Mouse (Mus musculus): ENCODE results near the gene Dnase1l1. TPM values are rescaled to one million over a fixed set of nuclear protein-coding genes. Genes with fewer than 3 reads are reported as not detected.

Dnase1l1 gene
- total RNA-seq, 2 experiments from 2014 or later = 13.2 to 17.5 TPM

DNA sequence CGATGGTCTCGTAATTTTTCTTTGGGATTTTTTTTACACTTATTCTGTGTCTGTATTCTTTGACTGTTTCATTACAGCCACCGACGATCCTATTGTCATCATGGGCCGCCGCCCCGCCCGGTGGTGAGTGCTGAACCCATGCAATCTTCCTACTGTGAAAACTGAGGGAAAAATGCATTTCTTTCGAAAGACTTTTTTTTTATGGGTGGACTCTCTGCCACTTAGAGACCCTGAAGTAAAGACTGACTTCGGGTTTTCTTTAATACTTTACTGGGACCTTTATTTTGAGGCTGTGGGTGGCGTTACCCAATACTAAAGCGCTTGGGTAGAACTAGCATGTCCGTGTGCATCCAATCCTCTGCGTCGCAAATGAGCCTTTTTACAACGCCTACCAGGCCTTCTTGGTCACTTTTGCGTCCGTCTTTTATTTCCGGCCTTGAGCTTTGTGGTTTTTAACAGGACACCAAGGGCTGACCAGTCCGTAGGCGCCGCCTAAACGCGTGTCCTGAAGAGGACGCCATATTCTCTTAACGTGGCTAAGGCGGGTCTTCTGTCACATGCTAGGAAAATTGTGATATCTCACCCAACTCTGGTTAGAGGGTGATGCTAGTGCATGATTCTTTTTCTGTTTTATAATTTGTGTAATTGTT, 11.1 kb downstream of the Dnase1l1 start:
- intact Hi-C loops (cut with DNase I) = no loop called here
- DNase-seq (ENCODE audit: low spot score) = no peak

DNA sequence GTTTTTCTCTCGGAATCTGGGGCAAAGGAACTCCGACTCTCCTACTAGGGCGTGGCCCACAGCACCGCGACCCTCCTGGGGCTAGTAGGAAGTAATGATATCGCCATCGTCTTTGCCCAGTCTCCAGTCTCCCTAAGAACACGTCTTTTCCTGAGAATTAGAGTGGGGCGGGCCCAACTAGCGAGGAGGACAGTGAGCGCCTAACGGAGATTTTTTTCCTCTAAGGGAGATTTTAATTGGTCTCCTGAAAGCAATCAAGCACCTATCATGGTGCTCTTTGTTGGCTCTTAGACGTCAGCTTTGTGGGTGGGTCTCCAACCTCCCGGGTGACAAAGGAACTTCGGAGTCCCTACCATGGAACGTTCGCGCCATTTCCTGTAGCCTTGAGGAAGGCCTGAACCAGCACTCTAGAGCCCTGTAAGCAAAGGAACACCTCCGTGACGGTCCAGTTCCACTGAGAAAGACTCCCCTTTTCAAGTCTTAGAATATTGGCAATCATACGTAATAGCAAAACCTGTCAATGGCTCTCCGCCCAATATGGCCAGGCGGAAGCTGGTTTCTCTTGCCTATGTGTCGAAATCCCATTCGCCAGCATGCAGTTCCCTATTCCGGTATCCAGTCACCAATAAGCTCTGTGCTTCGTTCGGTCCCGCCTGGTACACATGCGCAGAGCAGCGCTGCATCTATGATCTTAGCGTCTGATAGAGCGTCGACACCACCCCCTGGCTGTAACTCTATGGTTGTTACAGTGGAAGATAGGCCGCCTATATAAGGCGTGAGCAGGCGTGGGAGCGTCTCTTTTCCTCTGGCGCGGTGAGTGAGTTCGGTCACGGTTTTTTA, 11.9 kb downstream of the Dnase1l1 start, which contains the start of gene Rpl10:
TSS of gene Rpl10 (plus strand) at position 751 of the 840 bp plus-strand sequence.
- intact Hi-C loops (cut with DNase I) = no loop called here
- DNase-seq (ENCODE audit: low spot score) = peak; percentile 91

DNA sequence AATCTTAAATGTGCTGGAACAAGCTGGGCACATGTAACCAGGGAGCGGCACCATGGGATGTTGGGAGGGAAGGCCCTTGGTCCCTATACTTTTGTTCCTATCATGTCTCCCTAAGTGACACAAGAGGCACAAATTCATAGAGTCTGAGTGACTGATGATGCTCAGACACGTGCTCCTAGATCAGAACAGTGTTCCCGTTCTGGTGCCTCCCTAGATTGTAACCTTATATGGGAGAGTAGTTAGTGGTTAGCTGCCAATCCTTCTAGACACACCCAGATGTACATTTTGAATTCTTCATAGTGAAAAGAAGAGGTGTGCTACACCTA, 12.4 kb downstream of the Dnase1l1 start:
- no peak for DNase-seq (ENCODE audit: low spot score)
- intact Hi-C loops (cut with DNase I) = no loop called here

DNA sequence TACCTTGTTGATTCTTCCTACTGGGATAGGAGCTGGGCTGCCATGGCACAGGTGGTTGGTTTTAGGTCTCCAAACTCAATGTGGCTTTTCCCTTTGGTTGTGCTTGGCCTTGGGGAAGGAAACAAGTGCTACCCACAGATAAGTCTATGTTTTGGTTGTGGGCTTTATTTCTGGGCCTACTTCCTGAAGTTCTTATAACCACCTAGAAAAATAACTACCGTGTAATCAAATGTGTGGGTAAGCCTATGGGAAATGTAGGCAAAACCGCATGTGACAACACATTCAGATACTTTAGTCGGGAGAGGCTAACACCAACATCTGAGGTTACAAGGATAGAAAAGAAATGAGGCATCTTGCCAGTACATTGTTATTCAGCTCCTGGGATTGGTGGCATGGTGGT, 24.4 kb downstream of the Dnase1l1 start:
- intact Hi-C loops (cut with DNase I) = no loop called here
- DNase-seq (ENCODE audit: low spot score) = no peak

DNA sequence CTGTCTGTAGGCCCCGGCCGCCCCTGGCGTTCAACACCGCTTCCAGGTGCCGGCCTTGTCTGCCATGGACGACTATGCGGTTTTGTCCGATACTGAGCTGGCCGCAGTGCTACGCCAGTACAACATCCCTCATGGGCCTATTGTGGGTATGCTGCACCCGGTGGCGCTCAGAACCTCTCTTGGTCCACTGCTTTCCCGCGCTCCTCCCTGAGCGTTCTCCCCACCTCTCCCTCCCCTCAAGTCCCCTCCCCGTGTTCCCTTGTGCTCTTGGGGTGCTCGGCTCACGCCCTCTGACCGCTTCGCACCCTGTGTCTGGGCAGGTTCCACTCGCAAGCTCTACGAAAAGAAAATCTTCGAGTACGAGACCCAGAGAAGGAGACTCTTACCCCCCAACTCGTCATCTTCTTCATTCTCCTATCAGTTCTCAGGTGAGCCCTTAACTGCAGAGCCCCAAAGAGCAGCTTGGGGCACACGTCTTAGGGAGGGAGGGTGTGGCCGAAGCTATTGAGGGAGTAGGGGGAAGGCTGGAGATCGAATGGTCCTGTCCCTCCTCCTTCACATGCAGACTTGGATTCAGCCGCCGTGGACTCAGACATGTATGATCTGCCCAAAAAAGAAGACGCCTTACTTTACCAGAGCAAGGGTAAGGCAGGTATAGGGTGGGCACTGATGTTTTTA, 27.1 kb downstream of the Dnase1l1 start:
- intact Hi-C loops (cut with DNase I) = no loop called here
- no peak for DNase-seq (ENCODE audit: low spot score)

DNA sequence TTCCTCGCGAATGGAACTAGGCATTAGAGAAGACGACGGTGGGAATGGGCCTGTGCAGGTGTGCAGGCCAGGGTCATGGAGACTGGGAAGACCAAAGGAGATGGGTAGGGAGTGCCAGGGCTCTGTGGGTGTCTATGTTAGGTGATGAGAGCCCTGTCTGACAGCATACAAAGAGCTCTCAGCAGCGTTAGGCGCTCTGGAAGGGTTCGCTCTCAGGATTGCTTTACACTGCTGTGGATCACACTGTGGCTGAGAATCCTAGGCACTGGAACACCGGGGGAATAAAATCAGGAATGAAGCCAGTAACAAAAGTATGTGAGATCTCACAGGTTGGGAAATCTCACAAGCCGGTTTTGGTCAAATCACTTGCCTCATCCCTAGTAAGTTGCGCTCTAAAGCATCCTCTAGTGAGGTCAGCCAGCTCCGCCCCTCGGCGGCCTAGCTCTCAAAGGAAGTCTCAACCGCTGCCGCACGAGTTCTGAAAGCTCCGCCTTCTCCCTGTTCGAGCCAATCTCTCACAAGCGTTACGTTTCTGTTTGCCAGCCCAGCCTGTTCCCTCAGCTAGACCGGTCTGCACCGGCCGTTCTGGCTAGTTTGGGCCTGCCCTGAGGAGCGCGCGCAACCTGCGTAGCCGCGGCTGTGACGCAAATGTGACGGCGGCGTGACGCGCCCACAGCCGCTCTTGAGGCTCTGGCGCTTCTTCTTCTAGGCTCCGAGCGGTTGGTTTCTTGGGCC, 27.8 kb downstream of the Dnase1l1 start, which contains the start of gene Emd:
TSS of gene Emd (plus strand) at position 535 of the 735 bp plus-strand sequence.
- intact Hi-C loops (cut with DNase I) = no loop called here
- peak; percentile 88 for DNase-seq (ENCODE audit: low spot score)

DNA sequence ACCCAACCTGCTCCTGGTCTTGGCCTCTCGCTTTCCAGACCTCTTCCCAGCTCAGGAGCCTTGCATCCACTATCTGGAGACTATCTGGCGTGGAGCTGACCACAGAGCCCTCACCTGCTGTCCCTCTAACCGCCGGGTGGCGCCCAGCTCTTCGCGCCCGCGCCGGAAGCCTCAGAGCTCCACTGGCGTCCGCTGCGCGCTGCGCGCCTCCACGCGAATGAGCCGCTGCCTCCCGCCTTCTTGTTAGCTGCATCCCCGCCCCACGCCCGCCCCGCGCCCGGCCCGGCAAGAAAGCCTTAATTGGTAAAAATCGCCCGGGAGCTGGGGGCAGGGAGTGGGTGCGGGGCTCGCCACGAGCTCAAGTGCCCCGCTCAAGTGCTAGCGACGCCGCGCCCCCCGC, 32.5 kb downstream of the Dnase1l1 start, which contains the start of gene Flna:
TSS of gene Flna (minus strand) at position 206 of the 400 bp plus-strand sequence.
- peak; percentile 61 for DNase-seq (ENCODE audit: low spot score)
- intact Hi-C loops (cut with DNase I) = loop anchor here (2.0 to 10.0 kb wide), 5 partner anchors 55 to 225 kb away; partner anchors contain the start of genes Gdi1 and Irak1

DNA sequence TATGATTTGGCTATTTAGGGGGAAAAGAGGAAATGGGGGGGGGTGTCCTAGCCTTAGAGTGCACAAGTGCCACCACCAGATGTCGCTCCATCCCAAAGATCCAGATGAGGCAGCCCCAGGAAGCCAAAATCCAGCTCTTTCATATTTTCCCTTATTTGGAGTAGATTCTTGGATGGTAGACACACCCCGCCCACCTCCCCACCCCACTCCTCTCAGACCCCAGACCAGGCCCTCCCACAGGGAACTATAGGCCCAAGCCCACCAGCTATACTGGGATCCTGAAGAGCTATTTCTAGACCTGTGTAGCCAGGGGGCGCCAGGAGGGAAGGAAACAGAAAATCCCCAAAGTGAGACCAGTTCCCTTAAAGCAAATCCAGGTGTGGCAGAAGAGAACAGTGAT, 33.5 kb downstream of the Dnase1l1 start:
- DNase-seq (ENCODE audit: low spot score) = no peak
- intact Hi-C loops (cut with DNase I) = loop anchor here (2.0 to 10.0 kb wide), 5 partner anchors 56 to 224 kb away; partner anchors contain the start of genes Gdi1 and Irak1

DNA sequence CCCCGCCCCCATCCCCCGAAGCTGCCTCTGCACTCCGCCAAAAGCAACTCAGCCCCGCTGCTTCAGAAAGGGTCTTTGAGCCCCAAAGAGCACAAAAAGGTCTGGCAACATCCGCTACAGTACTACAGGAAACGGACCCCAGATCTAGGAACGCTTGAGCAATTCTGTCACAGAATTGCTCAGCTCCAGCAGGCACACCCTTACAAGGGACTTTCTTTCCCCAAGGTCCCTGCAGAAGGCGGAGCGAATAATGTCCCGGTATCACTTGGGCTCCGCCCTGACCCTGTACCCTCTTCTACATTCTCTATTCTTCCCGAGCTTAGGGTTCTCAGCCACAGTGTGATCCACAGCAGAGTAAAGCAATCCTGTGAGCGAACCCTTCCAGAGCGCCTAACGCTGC, 35.4 kb downstream of the Dnase1l1 start:
- intact Hi-C loops (cut with DNase I) = loop anchor here (2.0 to 10.0 kb wide), 4 partner anchors 121 to 280 kb away; partner anchors contain the start of genes Hcfc1 and Irak1

DNA sequence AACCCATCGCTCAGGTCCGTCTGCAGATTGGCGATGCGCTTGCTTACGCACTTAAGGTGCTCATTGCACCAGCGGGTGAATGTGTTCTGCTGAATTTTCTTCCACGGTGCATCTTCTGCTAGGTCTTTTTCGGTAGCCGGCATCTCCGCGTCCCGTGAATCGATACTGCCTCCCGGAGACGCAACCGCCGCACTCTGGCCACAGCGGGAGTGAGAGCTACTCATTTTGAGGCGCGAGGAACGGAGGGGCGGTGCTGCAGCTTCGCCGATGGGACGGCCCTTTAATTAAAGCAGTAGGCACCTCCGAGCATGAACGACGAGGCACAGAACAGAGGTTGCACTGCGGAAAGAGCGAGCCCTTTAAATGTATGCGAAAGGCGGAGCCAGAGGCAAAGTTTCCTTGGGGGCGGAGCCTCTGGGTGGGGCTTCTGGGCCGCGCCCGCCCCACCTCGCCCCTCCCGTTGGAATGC, 35.9 kb downstream of the Dnase1l1 start:
- DNase-seq (ENCODE audit: low spot score) = peak; percentile 83
- intact Hi-C loops (cut with DNase I) = loop anchor here (2.0 to 10.0 kb wide), 4 partner anchors 121 to 279 kb away; partner anchors contain the start of genes Hcfc1 and Irak1

More for the DNA sequence above, 35.4 kb downstream of the Dnase1l1 start:
- peak; percentile 40 for DNase-seq (ENCODE audit: low spot score)

DNA sequence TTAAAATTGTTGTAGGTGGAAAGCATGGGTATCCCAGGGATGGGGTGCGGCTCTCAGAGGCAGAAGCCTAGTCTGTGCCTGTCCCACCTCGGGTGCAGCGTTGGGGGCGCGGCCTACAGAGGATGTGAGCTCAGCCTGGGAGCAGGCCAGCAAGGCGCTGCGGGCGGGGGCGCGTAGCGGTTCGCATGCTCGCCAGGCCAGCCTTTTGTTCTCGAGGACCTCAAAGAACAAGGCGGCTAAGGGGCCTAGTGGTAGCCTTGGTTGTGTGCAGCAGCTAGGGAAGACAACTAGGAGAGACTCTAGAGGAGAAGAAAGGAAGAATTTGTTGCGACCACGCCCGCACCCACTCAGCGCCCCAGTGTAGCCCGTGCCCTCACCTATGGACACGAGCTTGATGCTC, 36.5 kb downstream of the Dnase1l1 start:
- intact Hi-C loops (cut with DNase I) = loop anchor here (2.0 to 10.0 kb wide), 4 partner anchors 122 to 279 kb away; partner anchors contain the start of genes Hcfc1 and Irak1
- DNase-seq (ENCODE audit: low spot score) = peak; percentile 84

DNA sequence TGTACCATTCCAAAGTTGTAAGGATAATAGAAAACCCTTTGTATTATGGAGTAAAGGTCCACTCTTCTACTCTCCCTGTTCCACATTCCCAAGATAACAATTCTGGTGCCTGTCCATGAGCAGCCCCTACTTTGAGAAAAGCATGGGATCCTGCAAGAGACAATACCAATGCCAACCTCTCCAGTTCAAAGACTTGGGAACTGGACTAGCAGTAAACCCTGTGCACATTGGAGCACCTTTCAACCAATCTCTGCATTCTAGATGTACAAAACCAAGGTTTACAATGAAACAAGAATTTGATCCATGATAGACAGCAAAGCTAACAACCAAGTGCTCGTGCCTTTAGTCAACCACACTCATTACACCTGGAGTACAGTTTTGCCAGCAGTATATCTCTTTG, 37.0 kb downstream of the Dnase1l1 start:
- no peak for DNase-seq (ENCODE audit: low spot score)
- intact Hi-C loops (cut with DNase I) = loop anchor here (5.0 to 10.0 kb wide), 3 partner anchors 122 to 220 kb away; partner anchors contain the start of gene Irak1

DNA sequence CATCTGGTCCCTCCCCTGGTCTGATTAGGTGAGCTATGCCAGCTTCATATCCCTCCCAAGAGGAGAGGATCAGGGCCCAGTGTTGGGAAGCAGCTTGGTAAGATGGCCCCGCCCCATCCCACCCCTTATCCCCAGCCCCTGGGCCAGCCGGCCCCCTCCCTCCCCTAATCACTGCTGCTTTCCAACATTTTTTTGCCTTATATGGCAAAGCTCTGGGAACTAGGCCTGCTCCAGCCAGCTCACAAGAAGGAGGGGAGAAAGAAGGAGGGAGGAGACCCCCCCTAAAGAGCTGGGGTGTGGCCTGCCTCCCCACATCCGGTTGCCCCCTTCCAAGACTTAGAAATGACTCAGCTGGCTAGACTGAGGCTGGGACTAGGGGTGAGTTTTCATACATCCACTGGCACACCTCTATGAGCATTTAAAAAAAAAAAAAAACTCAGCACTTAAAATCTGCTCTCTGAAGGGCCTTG, 37.5 kb downstream of the Dnase1l1 start:
- intact Hi-C loops (cut with DNase I) = loop anchor here (5.0 to 10.0 kb wide), 3 partner anchors 123 to 220 kb away; partner anchors contain the start of gene Irak1
- DNase-seq (ENCODE audit: low spot score) = peak; percentile 70

DNA sequence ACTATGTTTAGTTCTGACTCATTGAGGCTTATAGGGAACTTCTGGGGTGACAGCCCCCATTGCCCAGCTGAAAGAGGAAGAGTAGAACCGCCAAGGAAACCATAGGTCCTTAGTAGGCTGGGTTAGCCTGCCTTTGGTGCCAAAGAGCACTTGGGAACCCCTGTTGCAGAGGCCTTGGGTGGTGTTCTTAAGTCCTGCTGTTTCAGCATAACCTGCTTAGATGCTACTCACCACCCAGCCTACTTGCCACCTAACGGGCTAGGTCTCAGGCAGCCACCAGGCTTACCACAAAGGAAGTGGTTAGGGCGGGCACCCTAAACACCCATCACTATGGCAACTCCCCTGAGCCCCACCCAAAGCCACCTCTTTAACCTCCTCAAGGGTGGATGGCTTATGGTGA, 38.3 kb downstream of the Dnase1l1 start:
- intact Hi-C loops (cut with DNase I) = loop anchor here (10.0 kb wide), 1 partner anchor 219 kb away; the partner anchor contains the start of gene Irak1
- no peak for DNase-seq (ENCODE audit: low spot score)

DNA sequence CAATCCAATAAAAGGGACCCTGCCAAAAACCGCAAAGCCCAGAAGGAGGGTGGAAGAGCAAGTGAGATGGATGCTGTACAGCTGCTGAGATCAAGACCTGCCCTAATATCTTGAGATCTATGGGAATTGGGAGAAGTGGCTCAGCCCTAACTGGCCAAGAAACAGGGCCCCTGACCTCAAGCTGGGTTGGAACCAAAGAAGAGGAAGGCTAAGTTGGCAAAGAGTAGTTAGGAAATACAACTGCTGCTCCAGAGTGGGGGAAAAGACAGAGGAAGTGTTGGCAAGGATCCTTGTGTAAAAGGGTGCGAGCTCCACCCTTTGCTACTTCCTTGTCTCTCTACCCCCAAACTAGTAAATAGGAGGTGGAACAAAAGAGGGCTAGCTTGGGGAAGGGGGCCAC, 38.7 kb downstream of the Dnase1l1 start:
- no peak for DNase-seq (ENCODE audit: low spot score)
- intact Hi-C loops (cut with DNase I) = loop anchor here (10.0 kb wide), 1 partner anchor 219 kb away; the partner anchor contains the start of gene Irak1

DNA sequence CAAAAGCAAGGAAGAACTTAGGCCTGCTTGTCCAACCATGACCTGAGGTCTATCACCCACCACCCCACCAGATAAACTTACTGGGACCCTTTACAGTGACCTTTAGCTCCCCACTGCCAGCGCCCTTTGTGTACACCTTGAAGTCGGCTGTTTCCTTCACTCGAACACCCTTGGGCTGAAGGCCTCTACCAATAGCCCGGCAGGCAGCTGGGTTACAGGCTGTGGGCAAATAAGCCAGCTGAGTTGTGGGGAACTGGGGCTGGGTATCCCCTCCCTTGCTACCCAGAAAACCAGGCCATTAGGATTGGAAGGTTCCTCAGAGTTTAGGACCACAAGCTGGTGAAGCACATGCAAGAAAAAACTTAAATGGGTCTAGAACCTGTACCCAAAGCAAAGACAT, 41.8 kb downstream of the Dnase1l1 start:
- intact Hi-C loops (cut with DNase I) = loop anchor here (10.0 kb wide), 1 partner anchor 216 kb away; the partner anchor contains the start of gene Irak1
- no peak for DNase-seq (ENCODE audit: low spot score)

DNA sequence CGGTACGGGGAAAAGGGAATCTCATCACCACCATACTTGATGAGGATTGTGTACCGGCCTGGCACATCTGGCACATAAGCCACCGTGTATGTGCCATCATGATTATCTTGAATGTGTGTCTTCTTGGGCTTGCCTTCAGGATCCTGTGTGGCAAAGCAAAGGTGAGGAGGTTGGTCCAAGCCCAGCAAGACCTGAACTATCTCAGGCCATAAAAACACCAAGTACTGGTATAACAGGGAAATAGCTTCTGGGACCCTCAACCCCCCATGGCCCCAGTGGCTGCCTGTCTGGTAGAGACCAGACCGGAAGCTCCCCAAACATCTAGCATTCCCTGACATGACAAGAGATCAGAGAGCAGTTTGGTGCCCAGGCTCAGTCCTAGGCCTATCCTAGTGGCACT, 48.9 kb downstream of the Dnase1l1 start:
- no peak for DNase-seq (ENCODE audit: low spot score)
- intact Hi-C loops (cut with DNase I) = no loop called here

DNA sequence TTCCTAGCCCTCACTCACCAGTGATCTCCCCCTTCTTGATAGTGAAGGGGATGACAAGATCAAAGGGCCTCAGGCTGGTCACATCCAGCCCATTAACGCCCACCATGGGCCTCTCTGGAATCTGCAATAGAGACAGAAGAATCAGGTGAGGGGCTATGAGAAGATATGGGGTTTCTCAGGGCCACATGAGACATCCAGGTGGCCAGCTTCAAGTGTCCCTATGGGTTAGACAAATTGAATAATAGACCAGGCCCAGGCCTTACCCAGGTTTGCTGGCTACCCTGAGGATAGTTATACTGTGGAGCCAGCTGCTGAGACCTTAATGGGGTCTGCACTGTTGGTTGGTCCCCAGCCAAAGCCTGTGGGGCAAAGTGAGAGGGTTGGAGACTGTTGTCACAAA, 52.1 kb downstream of the Dnase1l1 start:
- DNase-seq (ENCODE audit: low spot score) = no peak
- intact Hi-C loops (cut with DNase I) = no loop called here

All from heart, postnatal 25 days (tissue).